Mouse (Mus musculus) cerebellum, adult 2 months (tissue): ENCODE results near the gene Sema3c.

Experiments
- CTCF ChIP-seq: fragments of 200-500 bp; IDR thresholded peaks from 2 replicates; pipeline ENCODE4 v1.5.1; 2011; ENCODE audit warnings: low read depth, mild to moderate bottlenecking, control low read depth, low read length, moderate library complexity, borderline replicate concordance; ENCODE audit not compliant: insufficient read depth
- POLR2A ChIP-seq: fragments of 200-500 bp; IDR thresholded peaks from 2 replicates; pipeline ENCODE4 v1.6.1; 2011; ENCODE audit warnings: low read length, control low read depth, borderline replicate concordance; ENCODE audit not compliant: insufficient read depth

- TF ChIP-seq CTCF, result no peak
- TF ChIP-seq POLR2A, result no peak
These were observed 124.8 kb downstream of the Sema3c start for GRCm38 (mm10) chr5:17698905-17699304.
